Mouse (Mus musculus): ENCODE results near the gene Prpf31.

The Prpf31 gene

DNA sequence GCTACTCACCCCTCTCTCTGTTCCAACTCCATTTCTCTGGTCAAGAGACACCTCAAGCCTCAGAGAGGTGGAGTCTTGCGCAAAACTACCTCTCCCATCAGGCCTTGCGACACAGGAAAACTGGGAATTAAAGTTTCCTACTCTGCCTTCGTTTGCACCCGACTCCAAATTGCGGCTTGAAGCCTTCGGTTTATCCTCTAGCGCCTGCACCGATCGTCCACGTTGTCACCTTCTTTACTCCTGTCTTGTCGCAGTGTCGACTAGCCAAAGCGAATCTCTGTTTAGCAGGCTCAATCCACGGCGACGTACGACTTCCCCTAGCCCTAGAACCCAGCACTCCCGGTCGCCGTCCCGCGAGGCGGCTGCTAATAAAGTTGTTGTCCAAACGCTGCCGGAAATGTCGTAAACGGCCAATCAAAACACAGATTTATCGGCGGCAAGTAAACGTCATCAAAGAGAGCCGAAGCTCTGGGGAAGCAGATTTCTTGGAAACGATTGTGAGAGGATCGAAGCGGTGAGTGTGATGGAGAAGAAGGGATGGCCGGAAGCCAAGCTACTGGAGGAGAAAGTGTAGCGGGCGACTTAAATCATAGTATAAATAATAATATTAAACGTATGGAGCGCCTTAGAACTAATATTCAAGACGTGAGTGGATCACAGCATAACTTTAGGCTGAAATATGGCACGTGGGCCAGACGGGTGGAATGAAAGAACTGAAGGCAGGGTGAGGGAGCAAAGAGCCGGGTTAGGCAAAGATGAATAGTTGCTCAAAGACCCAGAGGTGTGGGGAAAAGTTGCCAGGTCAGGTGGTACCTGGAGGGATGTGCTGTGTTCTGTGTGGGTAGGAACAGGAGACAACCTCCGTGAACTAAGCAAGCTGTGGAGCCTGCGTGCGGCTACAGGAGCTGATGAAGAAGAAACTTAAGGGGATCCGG is at the start of gene Prpf31, which contains the start of gene Tfpt:
Gene Prpf31 (plus strand): TSS at position 443 of the 935 bp plus-strand sequence.
Gene Tfpt (minus strand): TSS at position 387 of the 935 bp plus-strand sequence.
- in situ Hi-C loops (cut with MboI, MseI): no loop called here

DNA sequence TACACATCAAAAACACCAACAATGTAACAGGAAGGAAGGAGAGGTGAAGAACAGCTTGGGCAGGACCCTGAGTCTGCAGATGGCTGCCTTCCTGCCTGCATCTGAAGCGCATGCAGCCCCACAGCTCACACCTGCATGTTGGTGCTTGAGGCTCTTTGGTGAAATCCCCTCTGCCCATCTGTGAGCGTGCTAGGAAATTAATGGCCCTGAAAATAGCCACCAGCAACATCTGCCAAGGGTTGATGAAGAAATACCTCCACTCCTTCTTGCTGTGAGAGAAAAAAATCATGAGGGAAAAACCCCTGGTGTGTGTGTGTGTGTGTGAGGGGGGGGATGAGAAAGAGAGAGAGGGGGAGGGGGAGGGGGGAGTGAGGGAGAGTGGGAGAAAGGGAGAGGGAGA is 49.8 kb upstream of the Prpf31 start:
- in situ Hi-C loops (cut with MboI, MseI): loop anchor here (25.0 kb wide), 1 partner anchor 368 kb away; no protein-coding TSS in a partner anchor

DNA sequence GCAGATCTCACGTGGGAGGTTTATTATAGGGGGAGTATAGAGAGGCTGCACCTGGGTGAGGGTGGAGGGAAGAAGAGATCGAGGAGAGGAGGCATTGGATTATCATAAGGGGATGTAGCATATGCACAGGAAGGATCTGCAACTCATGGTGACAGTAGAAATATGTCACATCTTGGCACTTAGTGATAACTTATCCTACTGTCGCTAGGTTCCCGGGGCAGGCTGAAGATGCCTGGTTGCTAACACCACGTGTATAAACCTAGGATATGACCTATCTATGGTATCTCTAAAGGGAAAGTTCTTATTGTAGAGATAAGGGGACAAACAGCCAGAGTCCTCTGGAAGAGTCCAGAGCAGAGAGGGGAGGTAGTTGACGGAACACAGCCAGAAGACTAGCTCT is 44.0 kb upstream of the Prpf31 start:
- in situ Hi-C loops (cut with MboI, MseI): loop anchor here (25.0 kb wide), 1 partner anchor 373 kb away; no protein-coding TSS in a partner anchor

DNA sequence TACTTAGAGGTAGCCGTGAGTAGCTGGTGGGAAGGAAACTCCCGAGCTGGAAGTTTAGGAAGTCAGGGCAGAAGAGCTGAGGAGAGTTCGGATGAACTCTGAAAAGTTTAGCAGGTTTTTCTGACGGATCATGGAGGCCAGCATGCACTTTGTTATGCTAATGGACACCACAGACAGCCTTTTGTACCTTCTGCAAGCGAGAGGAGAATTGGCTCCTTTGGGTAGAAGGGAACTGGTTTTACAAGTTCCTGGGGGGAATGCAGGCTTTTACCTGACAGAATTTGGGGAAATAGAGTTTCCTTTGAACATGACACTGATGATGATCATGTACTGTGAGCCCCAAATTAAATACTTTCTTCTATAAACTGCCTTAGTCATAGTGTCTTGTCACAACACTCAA is 43.5 kb upstream of the Prpf31 start:
- in situ Hi-C loops (cut with MboI, MseI): loop anchor here (25.0 kb wide), 1 partner anchor 374 kb away; no protein-coding TSS in a partner anchor

DNA sequence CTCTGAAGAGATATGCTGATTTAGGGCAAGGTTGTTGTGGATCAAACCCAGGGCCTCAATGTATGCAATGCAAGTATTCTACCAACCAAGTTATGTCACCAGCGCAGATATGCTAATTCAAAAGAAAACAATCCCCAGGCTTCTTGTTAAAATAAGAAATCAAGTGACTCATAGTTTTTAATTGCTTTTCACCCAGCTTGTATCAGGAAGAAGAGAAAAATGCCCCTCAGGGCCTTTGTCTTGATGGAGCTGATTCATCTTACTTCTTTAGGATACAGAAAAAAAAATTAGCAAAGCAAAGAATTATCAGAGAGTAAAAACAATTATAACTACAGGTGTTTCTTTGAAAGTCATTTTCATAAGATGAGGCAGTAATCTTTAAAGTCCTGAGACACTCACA is 42.5 kb upstream of the Prpf31 start:
- in situ Hi-C loops (cut with MboI, MseI): loop anchor here (25.0 kb wide), 1 partner anchor 375 kb away; no protein-coding TSS in a partner anchor

DNA sequence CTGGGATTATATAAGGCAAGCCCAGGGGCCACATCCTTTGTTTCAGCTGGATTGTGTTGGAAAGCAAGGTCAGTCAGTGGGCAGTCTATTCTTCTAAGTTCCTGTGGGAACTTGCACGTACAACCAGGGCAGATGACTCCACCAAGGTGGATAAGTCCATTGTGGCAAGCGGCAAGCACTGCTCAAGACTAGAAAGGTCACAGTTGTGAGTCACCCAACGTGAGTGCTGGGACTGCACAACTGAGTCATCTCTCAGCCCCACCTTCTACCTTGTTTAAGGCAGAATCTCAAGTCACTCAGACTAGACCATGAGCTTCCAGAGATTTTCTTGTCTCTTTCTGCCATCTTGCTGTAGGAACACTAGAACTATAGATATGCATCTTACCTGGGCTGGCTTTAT is 39.2 kb upstream of the Prpf31 start:
- in situ Hi-C loops (cut with MboI, MseI): loop anchor here (25.0 kb wide), 1 partner anchor 378 kb away; no protein-coding TSS in a partner anchor

DNA sequence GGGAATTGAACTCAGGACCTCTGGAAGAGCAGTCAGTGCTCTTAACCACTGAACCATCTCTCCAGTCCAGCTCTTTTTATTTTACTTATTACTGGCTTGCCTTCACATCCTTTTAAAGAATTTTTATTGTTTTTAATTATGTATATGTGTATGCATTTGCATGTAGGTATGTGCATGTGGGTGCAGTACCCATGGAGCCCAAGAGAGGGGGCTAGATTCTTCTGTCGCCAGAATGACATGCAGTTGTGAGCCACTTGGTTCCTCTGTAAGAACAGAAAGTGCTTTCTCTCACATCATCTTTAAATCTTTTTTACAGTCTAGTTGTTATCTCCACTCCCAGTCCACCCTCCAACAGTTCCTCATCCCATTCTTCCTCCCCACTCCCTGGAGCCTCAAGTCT is 38.3 kb upstream of the Prpf31 start:
- in situ Hi-C loops (cut with MboI, MseI): loop anchor here (25.0 kb wide), 1 partner anchor 379 kb away; no protein-coding TSS in a partner anchor

DNA sequence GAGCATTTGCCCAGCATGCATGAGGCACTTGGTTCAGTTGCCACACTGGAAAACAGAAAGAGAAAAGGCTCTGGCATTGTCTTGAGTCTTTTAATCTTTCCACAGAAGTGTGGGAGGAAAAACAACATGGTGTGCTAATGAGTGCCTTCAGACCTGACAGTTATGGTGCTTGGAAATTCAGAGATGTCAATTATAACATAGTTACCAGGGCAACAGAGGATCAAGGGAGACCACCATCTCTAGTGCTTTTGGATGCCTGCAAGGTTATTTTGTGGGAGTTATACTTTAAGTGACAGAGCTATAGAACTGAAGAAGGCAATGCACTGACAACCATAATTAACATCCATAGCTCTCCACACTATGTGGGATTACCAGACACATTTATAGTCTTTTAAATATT is 35.9 kb upstream of the Prpf31 start:
- in situ Hi-C loops (cut with MboI, MseI): loop anchor here (25.0 kb wide), 1 partner anchor 382 kb away; no protein-coding TSS in a partner anchor

DNA sequence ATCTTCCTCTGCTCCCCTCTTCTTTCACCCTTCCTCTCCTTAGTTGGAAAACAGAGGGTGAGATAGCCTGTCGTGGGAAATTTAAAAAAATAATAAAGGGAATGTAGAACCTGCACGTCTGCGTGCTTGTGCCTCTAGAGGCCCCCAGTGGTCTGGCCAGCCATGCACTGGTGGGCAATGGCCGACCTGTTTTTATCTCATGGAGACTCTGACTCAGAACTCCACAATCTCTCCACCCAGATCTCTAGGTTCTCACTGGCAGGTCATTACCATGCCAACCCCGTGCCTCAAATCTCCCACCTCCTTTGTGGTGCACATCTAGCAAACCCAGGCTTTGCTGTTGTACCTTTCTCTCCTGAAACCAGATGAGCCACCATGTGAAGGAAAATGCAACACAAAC is 35.1 kb upstream of the Prpf31 start:
- in situ Hi-C loops (cut with MboI, MseI): loop anchor here (25.0 kb wide), 1 partner anchor 382 kb away; no protein-coding TSS in a partner anchor

DNA sequence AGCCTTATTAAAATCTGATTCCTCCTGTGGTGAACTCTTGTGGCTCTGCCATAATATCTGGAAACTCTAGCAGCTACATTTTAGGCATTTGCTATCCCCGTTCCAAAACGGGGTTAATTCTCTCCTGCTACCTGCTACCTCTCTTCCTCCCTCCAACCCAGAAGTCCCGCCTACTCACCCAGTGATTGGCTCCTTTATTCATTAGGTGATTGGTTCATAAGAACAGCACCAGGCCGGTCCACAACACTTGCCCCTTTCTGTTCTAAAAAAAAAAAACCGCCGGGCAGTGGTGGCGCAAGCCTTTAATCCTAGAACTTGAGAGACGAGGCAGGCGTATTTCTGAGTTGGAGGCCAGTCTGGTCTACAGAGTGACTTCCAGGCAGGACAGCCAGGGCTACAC is 34.6 kb upstream of the Prpf31 start:
- in situ Hi-C loops (cut with MboI, MseI): loop anchor here (25.0 kb wide), 1 partner anchor 383 kb away; no protein-coding TSS in a partner anchor

DNA sequence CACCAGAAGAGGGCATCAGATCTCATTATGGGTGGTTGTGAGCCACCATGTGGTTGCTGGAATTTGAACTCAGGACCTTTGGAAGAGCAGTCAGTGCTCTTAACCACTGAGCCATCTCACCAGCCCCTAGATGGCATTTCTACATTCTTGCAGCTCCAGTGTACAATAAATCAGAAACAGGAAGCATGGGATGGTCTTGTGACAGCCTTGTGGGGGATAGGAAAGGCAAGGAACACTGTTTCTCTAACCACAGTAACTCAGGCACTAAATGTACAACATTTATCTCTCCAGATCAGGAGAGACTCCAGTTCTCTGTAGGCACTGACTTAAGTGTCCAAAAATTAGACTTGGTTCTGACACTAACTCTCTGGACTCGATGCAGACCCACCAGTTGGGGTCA is 32.0 kb upstream of the Prpf31 start:
- in situ Hi-C loops (cut with MboI, MseI): loop anchor here (25.0 kb wide), 1 partner anchor 385 kb away; no protein-coding TSS in a partner anchor

DNA sequence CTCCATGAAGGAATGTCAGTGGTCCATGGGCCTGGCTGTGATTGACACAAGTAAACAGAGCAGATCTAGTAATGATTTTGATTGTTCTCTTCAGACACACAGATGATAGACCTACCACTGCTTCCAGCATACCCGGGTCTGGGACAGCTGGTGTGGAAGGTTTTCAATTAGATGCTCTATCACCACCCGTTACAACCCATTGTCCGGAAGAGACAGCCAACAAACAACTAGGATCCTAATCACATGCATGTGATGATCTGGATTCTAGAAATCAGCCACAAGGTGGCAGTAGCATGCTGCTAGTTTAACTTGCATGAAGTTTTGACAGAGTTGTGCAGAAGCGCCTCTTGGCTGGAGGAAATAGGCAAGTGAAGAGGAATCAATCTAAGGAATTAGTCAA is 28.7 kb upstream of the Prpf31 start:
- in situ Hi-C loops (cut with MboI, MseI): loop anchor here (25.0 kb wide), 2 partner anchors 236 to 836 kb away; partner anchors contain the start of genes Gm15448, Pira2 and Rdh13

DNA sequence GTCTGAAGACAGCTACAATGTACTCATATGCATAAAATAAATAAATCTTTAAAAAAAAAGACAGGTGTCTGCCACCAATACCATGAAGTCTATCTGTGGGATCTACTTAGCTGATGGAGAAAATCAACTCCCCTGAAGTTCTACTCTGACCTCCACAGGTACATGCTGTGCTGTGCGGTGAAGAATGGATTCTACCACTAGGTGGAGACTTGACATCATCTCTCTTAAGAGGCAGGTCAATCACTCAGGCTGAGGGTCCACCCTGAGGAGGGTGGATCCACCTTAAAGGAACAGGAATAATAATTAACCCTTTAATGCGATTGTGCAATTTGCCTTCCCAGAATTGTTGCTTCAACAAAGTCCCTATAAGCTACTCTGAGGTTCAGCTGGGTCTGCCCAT is 23.0 kb upstream of the Prpf31 start:
- in situ Hi-C loops (cut with MboI, MseI): loop anchor here (25.0 kb wide), 2 partner anchors 231 to 831 kb away; partner anchors contain the start of genes Gm15448, Pira2 and Rdh13

DNA sequence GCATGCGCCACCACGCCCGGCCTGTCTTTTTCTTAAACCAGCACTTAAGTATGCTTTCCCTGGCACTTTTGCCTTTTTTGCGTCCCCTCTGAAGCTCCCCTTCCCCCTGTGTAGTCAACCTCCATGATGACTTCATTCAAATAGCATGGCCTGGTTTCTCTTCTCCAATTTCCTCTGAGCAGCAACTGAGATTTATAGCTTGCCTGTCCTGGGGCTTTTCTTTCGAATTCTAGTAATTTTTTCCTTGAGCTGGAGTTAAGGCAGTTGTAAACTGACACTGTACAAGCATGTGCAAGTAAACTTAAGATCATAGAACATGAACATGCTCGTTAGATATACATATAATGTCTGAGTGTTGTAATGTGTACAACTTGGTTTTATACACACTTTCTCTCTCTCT is 22.4 kb upstream of the Prpf31 start:
- in situ Hi-C loops (cut with MboI, MseI): loop anchor here (25.0 kb wide), 2 partner anchors 230 to 830 kb away; partner anchors contain the start of genes Gm15448, Pira2 and Rdh13

DNA sequence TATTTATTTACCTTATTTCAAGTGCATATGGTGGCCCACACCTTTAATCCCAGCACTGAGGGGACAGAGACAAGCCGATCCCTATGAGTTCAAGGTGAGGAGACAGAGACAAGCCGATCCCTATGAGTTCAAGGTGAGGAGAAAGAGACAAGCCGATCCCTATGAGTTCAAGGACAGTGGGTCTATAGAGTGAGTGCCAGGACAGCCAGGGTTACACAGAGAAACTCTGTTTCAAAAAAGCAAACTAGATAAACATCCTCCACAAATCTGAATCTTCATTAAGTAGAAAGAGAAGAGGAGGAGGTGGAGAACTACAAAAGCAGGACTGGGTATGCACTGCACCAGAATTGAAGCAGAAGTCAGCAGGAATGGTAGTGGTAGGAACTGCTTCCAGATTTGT is 21.1 kb upstream of the Prpf31 start:
- in situ Hi-C loops (cut with MboI, MseI): loop anchor here (25.0 kb wide), 2 partner anchors 229 to 829 kb away; partner anchors contain the start of genes Gm15448, Pira2 and Rdh13

DNA sequence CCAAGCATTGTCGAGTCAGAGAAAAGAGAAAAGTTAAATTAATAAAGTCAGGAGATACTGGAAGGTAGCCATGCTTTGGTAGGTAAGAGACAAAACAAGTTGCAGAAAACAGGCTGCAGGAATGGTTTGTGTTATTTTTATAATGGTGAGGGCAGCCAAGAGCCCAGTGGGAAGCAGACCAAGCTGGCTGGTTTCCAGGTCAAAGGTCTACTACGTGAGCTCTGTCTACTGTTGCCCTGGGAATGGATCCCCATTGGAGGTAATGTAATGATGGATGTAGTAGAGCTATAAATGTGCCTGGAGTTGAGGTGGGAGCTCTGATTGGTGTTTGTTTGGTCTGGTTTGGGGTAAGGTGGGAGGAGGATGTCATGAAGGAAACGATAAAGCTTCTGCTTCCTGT is 20.7 kb upstream of the Prpf31 start:
- in situ Hi-C loops (cut with MboI, MseI): loop anchor here (25.0 kb wide), 2 partner anchors 228 to 828 kb away; partner anchors contain the start of genes Gm15448, Pira2 and Rdh13

DNA sequence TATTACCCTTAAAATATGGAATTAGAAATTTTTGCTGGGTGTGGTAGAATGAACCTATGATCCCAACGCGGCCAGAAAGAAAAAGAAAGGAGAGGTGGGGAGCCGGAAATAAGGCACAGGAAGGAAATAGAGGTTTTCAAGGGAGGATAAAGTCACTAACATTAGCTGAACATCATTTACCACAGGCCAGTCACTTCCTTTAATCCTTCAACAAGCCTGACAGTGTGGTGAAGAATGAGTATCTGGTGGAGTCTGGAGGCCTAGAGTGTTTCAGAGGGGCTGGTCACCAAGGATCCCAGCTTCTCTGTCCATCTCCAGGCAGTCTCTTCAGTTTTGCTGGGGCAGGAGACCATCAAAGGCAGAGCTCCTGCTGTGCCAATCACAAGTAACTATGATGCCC is 19.3 kb upstream of the Prpf31 start:
- in situ Hi-C loops (cut with MboI, MseI): loop anchor here (25.0 kb wide), 2 partner anchors 227 to 827 kb away; partner anchors contain the start of genes Gm15448, Pira2 and Rdh13

DNA sequence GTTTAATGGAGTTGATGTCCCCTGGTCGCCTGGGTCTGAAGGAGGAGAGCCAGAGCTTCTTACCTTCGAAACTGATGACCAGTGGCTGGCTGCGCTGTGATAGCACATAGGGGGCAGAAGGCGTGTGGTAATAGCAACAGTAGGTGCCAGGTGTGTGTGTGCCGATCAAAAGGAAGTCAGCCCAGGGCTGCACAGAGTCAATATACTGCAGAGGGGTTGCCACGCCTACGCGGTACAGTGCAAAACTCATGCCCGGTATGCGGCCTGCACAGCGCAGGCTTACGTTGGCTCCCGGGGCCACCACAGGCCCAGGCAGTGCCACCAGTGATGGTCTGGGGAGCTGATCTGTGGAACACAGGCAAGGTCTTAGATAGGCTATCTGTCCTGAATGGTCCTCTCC is 18.8 kb upstream of the Prpf31 start:
- in situ Hi-C loops (cut with MboI, MseI): loop anchor here (25.0 kb wide), 2 partner anchors 226 to 826 kb away; partner anchors contain the start of genes Gm15448, Pira2 and Rdh13

DNA sequence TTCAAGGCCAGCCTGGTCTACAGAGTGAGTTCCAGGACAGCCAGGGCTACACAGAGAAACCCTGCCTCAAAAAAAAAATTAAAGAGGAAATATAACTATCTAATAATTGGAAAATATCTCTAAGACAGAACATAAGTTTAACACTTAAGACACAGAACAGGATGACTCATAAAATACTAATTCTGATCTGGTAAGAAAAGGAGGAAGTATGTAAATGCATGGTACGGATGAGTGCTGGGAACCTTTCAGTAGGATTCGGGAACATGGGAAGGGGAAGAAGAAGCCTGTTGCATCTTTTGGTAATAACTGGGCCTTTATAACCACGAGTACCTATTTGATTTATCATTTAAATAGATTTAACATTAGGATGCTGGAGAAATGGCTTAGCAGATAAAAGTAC is 15.8 kb upstream of the Prpf31 start:
- in situ Hi-C loops (cut with MboI, MseI): loop anchor here (25.0 kb wide), 2 partner anchors 223 to 823 kb away; partner anchors contain the start of genes Gm15448, Pira2 and Rdh13

DNA sequence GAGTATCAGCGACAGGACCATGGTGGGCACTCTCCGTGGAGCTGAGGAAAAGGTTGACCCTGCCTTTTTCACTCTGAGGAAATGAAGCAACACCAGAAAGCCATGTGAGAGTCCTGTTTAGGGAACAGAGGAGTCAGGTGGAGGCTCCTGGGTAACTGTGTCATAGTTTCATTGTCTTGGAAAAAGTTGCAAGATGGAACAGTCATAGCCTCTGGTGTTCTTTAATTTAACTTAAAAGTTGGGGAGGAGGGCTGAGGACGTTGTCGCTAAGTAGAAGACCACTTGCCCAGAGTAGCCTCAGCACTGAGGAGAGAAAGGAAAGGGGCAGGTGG is 13.8 kb upstream of the Prpf31 start, which contains the start of gene Oscar:
Gene Oscar (minus strand): TSS at position 101 of the 332 bp plus-strand sequence.
- in situ Hi-C loops (cut with MboI, MseI): loop anchor here (25.0 kb wide), 2 partner anchors 221 to 821 kb away; partner anchors contain the start of genes Gm15448, Pira2 and Rdh13
